Mouse (Mus musculus) hindbrain, embryonic 10.5 days (tissue): Measurements from ENCODE around the gene Prkca. TPM values are rescaled to one million over a fixed set of nuclear protein-coding genes. Genes with fewer than 3 reads are reported as not detected.

Experiments
- DNase-seq: peaks from one replicate; pipeline ENCODE4 v3.0.0-alpha.2; 2017; ENCODE audit warnings: low spot score
- H3K27ac ChIP-seq: fragments of 300-500 bp; sonication (generic); 2 replicates; pipeline ENCODE4 v1.5.1; 2016; ENCODE audit warnings: mild to moderate bottlenecking, moderate library complexity
- H3K27me3 ChIP-seq: fragments of 300-500 bp; sonication (generic); 2 replicates; pipeline ENCODE4 v1.6.1; 2016; ENCODE audit warnings: mild to moderate bottlenecking; ENCODE audit not compliant: poor library complexity, insufficient read depth, severe bottlenecking
- H3K36me3 ChIP-seq: fragments of 300-500 bp; sonication (generic); 2 replicates; pipeline ENCODE4 v1.6.1; 2016; ENCODE audit warnings: mild to moderate bottlenecking, moderate library complexity
- H3K4me1 ChIP-seq: fragments of 300-500 bp; sonication (generic); replicated peaks from 2 replicates; pipeline ENCODE4 v1.6.1; 2016; ENCODE audit warnings: mild to moderate bottlenecking
- H3K4me3 ChIP-seq: fragments of 300-500 bp; sonication (generic); 2 replicates; pipeline ENCODE4 v1.5.1; 2016; ENCODE audit warnings: mild to moderate bottlenecking, moderate library complexity
- H3K9me3 ChIP-seq: fragments of 300-500 bp; sonication (generic); 2 replicates; pipeline ENCODE4 v1.6.1; 2016; ENCODE audit warnings: mild to moderate bottlenecking, moderate library complexity
- WGBS: fragments of 180-500 bp; shearing (Covaris S2); methylation state at CpG from one replicate; pipeline ENCODE4 v1.1.7; 2016; 5-methylcytosine and 5-hydroxymethylcytosine counted together
- polyA plus RNA-seq: library from polyadenylated mRNA; unstranded; fragments of >200 nt; fragmentation: Nextera tagmentation; extraction: Ambion mirVana; gene quantifications from 2 replicates; pipeline ENCODE4 v1.2.1, GENCODE M21; 2016

The Prkca gene
- polyA plus RNA-seq, 1 experiment from 2014 or later = 3.4 TPM

DNA sequence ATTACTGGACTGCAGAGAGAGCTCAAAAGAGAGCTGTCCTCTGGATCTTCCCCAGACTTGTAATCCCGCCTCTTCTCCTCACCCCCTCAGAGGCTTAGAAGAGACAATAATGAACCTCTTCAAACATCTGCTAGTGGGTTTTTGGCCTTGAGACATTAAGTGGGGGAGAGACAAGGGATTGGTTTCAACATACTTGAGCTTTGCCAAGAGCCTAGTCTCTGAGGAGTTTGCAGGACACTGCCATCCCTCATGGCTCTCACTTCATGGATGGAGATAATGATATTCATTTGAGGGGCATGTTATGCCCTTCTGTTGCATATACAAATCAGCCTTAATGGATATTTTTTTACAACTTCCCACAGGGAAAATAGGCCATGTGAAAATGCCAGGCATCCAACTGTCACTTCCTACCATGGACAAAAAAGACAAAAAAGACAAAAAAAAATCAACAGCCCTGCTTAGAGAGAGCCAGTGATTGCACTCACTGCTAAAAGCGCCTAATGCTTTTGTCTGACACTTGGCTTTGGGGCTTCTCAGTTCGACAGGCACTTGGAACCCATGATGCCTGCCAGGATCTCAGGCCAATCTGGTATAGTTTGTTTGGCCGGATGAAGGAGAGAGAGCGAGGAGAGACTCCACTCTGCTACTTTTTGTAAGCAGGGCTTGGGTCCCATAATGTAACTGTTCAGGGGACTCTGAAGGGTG, 263.6 kb downstream of the Prkca start:
- no peaks in the 10 kb centered on the region for H3K36me3 ChIP-seq
- no peaks in the 10 kb centered on the region for H3K27me3 ChIP-seq
- DNase-seq = no peak
- no peaks in the 10 kb centered on the region for H3K9me3 ChIP-seq
- no peak overlapping the region for H3K27ac ChIP-seq
- 86% methylated on average over 5 of the region's 5 CpGs for WGBS
- H3K4me1 ChIP-seq = no peaks in the 10 kb centered on the region
- no peak overlapping the region for H3K4me3 ChIP-seq

DNA sequence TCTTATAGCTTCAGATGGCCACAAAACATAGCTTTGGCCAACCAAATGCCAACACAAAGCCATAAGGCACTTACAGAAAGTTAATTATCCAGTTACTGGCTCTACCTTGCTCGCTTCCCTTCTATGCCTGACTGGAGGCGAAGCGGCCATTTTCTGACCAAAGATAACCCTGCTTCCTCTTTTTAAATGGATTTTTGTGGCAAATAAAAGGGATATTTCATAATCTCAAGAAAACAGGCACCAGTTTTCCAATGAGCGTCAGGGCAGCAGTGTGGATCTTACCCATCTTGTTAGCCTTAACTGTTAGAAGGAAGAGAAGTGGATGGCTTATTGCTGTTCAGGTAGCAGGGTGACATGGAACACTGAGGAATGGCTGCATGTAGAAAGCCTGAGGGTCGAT, 264.3 kb downstream of the Prkca start:
- no peak overlapping the region for H3K4me3 ChIP-seq
- no peak for DNase-seq
- no peaks in the 10 kb centered on the region for H3K9me3 ChIP-seq
- 92% methylated on average over 5 of the region's 5 CpGs for WGBS
- no peaks in the 10 kb centered on the region for H3K4me1 ChIP-seq
- H3K27me3 ChIP-seq = no peaks in the 10 kb centered on the region
- no peaks in the 10 kb centered on the region for H3K36me3 ChIP-seq
- no peak overlapping the region for H3K27ac ChIP-seq

DNA sequence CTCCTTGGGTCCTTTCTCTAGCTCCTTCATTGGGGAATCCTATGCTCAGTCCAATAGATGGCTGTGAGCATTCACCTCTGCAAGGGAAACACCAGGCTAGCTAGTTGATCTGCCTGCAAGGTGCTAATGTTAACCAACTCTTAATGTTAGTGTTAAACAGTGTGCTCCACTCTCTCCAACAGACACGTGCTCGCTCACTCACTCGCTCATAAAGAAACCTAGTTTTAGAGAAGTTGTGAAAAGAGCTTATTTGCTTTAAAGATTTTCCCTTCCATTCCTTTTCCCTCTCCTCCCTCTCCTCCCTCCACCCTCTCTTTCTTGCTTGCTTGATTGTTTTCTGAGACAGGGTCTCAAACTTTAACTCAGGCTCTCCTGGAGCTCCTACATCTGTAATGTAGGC, 266.2 kb downstream of the Prkca start:
- WGBS = 92% methylated on average over 3 of the region's 3 CpGs

DNA sequence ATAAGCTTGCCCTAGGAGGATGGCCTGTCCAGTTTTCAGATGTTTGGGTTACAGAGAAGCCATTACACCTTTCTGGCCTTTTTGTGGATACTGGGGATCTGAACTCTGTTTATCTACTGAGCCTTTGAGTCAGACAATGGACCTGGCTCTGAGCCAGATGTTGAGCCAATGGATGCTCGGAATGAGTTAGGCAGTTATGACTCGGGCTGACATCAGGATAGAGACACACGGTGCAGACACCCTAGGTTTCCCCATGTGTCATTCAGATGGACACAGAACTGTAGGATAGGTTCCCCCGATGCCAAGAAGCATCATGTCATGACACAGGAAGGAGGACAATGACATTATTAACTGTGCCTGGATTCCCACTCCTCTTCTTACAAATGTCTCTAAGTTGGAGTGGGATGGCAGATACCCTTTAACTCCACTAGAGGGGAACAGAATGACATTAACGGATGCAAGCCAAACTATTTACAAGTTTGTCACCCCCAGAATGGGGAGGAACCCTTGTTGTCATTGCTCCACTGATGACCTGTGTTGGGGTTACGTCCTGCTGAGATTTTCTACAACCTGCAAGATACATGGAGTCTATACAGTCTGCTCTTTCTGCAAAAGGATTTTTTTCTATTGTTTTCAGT, 271.0 kb downstream of the Prkca start:
- 81% methylated on average over 6 of the region's 6 CpGs for WGBS
- Histone ChIP-seq H3K4me3 (no peak overlapping the region), H3K27me3 (no peaks in the 10 kb centered on the region), H3K9me3 (no peaks in the 10 kb centered on the region), H3K36me3 (no peaks in the 10 kb centered on the region), H3K4me1 (0 out of 2 replicates have a peak, but pooled peaks cover 5% of the 10 kb centered on the region), H3K27ac (no peak overlapping the region)
- DNase-seq = no peak

More for the DNA sequence above, 266.2 kb downstream of the Prkca start:
- H3K4me1 ChIP-seq = 0 out of 2 replicates have a peak, but pooled peaks cover 5% of the 10 kb centered on the region
- H3K36me3 ChIP-seq = no peaks in the 10 kb centered on the region
- no peaks in the 10 kb centered on the region for H3K9me3 ChIP-seq
- no peaks in the 10 kb centered on the region for H3K27me3 ChIP-seq
- no peak overlapping the region for H3K27ac ChIP-seq
- DNase-seq = no peak
- no peak overlapping the region for H3K4me3 ChIP-seq

DNA sequence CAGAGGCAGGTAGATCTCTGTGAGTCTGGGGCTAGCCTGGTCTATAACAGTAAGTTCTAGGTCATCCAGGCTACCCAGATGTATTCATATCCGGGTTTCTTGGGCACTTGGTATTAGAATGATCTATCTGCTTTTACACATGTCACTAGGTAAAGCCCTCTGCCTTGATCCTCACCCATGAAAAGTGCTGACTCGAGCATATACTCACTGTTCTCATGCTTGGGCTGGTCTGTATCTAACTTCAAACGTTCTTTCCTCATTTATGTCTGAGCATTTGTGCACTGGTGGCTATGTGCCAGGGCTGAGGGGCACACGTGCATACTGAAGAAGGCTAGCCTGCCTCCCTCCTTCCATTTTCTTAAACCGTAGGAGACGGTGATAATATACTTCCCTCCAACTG, 272.5 kb downstream of the Prkca start:
- no peaks in the 10 kb centered on the region for H3K9me3 ChIP-seq
- no peak overlapping the region for H3K4me3 ChIP-seq
- no peaks in the 10 kb centered on the region for H3K27me3 ChIP-seq
- 79% methylated on average over 6 of the region's 6 CpGs for WGBS
- H3K4me1 ChIP-seq = 0 out of 2 replicates have a peak, but pooled peaks cover 5% of the 10 kb centered on the region
- DNase-seq = no peak
- H3K27ac ChIP-seq = no peak overlapping the region
- H3K36me3 ChIP-seq = no peaks in the 10 kb centered on the region

DNA sequence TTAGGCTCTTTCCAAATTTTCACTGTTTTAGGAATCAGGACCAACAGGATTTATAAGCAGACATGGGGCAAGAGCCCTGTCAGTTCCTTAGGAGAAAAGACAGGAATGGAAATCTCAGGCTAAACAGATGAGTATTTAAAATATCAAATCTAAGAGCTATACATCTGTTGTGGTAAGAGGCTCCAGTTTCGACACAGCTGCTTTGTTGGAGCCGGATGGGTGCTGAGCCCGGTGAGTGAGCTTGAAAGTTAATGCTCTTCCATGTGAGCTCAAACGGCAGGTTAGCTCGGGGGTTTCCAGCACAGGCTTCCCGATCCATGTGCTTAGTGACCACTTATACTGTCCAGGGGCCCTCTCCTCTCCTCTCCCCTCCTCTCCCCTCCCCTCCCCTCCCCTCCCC, 273.7 kb downstream of the Prkca start:
- no peak overlapping the region for H3K4me3 ChIP-seq
- H3K27me3 ChIP-seq = no peaks in the 10 kb centered on the region
- WGBS = 71% methylated on average over 6 of the region's 6 CpGs
- no peaks in the 10 kb centered on the region for H3K9me3 ChIP-seq
- no peaks in the 10 kb centered on the region for H3K36me3 ChIP-seq
- H3K4me1 ChIP-seq = 0 out of 2 replicates have a peak, but pooled peaks cover 5% of the 10 kb centered on the region
- no peak for DNase-seq
- H3K27ac ChIP-seq = no peak overlapping the region

DNA sequence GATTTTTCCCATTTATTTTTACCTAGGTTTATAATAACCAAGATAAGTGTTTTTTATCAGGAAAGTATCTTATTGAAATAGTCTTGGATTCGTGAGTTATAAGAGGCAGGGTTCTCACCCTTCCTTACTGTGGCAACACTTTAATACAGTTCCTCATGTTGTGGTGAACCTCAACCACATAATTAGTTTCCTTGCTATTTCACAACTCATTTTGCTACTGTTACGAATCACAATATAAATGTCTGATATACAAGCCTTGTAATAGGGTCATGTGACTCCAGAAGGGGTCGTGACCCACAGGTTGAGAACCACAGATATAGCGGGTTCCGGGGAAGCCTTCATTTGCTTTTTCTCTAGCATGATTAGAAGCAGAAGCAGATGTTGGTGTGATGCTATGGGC, 275.3 kb downstream of the Prkca start:
- no peak overlapping the region for H3K4me3 ChIP-seq
- 92% methylated on average over 5 of the region's 5 CpGs for WGBS

DNA sequence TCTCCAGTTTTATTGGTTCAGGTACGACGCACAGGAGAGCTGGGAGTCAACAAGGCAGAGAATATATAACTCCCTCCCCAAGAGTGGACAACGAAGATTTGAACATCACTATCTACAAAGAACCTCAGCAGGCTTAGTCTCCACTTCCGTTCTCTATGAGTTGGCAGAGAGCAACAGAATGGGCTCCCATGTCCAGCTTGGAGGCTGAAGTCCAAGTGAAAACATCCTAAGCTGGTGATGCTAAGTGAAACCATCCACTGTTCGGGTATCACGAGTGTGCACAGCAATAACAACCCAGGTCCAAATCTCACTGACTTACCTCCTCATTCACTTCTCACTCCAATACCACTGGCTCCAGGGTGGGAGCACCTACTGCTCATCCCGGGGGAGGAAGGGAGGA, 276.6 kb downstream of the Prkca start:
- Histone ChIP-seq H3K9me3 (no peaks in the 10 kb centered on the region), H3K36me3 (no peaks in the 10 kb centered on the region), H3K27ac (no peak overlapping the region), H3K4me3 (no peak overlapping the region), H3K4me1 (peaks cover 7% of the 10 kb centered on the region; the same call in 1 of the 2 replicates), H3K27me3 (no peaks in the 10 kb centered on the region)
- DNase-seq = no peak
- 91% methylated on average over 7 of the region's 7 CpGs for WGBS

More for the DNA sequence above, 275.3 kb downstream of the Prkca start:
- no peaks in the 10 kb centered on the region for H3K9me3 ChIP-seq
- DNase-seq = no peak
- 0 out of 2 replicates have a peak, but pooled peaks cover under 1% of the 10 kb centered on the region for H3K4me1 ChIP-seq
- no peaks in the 10 kb centered on the region for H3K36me3 ChIP-seq
- no peak overlapping the region for H3K27ac ChIP-seq
- H3K27me3 ChIP-seq = no peaks in the 10 kb centered on the region

DNA sequence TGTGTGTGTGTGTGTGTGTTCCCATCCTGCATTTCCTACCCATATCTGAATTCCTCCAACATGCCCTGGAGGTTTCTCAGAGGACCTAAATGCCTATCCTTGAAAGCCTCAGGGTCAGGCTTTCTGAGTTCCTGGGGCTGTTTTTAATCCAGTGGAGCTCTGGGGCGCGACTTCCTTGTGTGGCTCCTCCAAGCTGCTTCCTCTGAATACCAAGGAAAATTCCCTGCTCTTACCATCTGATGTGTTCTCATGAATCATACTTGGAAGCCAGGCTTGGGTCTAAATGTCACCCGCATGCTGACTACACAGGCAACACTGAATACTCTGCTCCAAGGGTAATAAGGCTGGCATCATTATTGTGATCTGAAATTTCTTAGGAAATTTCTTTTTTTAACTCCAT, 279.3 kb downstream of the Prkca start:
- H3K9me3 ChIP-seq = no peaks in the 10 kb centered on the region
- H3K4me1 ChIP-seq = peaks cover 12% of the 10 kb centered on the region; the same call in 1 of the 2 replicates
- 79% methylated on average over 3 of the region's 3 CpGs for WGBS
- DNase-seq = no peak
- H3K27ac ChIP-seq = no peak overlapping the region
- no peaks in the 10 kb centered on the region for H3K27me3 ChIP-seq
- no peak overlapping the region for H3K4me3 ChIP-seq
- H3K36me3 ChIP-seq = no peaks in the 10 kb centered on the region

DNA sequence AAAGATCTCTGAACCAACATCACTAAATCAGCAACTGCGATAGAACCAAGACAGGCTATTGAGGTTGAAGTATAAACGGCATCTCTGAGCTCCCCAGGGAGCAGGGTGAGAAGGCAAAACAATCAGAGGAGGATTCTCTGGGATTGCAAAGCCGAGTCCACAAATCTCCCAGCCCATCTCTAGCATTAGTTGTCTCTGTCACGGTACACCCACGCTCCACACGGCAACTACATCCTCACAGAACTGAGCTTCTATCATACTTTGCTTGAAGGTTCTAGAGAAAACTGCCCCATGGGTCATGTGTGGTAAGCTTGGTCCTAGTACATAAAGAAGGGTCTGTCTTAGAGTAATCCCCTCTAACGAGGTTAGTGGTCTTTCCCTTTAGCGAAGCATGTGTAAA, 280.6 kb downstream of the Prkca start:
- Histone ChIP-seq H3K27me3 (no peaks in the 10 kb centered on the region), H3K36me3 (no peaks in the 10 kb centered on the region), H3K27ac (no peak overlapping the region), H3K4me1 (peaks cover 12% of the 10 kb centered on the region; the same call in 1 of the 2 replicates), H3K9me3 (no peaks in the 10 kb centered on the region), H3K4me3 (no peak overlapping the region)
- WGBS = 74% methylated on average over 8 of the region's 8 CpGs
- no peak for DNase-seq

DNA sequence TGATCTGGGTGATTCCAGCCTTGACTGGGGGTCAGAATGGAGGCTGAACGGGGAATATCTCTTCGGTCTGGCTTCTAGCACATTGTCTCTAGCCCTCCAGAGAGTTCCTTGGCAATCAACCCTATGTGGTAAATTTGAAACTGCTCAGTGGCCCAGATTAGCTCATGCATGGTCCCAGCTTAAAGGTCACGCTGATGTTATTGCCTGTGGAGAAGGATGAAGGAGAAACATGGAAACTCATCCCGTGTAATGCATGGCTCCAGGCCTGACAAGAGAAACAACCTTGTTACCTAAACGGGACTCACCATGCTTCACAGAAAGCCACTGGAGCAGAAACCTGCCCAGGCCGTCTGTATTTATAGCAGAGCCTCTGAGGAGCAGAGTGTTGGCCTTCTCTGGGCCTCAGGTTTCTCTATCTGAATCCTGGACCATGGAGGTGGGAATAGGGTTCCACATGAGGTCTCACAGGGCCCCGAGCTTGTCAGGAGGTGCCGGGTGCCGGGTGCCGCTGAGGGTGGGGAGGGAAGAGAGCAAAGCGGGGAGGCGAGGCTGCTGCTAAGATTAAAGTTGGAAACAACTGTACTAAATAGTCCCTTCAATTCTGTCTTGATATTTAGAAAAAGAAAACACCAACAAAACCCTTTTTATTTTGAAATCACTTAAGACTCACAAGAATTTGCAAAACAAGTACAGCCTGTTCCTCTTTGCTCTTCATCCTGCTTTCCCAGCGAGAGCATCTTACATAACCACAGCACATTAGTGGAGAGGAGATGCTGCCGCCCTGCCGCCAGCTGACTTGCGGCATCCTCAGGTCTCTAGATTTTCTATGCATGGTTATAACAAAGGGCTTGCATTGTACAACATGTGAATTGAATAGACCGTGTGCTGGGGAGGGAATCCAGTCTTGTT, 281.9 kb downstream of the Prkca start:
- DNase-seq = no peak
- no peaks in the 10 kb centered on the region for H3K27me3 ChIP-seq
- H3K27ac ChIP-seq = no peak overlapping the region
- WGBS = 82% methylated on average over 17 of the region's 17 CpGs
- no peaks in the 10 kb centered on the region for H3K9me3 ChIP-seq
- H3K36me3 ChIP-seq = no peaks in the 10 kb centered on the region
- H3K4me3 ChIP-seq = no peak overlapping the region
- peaks cover 12% of the 10 kb centered on the region; the same call in 1 of the 2 replicates for H3K4me1 ChIP-seq

DNA sequence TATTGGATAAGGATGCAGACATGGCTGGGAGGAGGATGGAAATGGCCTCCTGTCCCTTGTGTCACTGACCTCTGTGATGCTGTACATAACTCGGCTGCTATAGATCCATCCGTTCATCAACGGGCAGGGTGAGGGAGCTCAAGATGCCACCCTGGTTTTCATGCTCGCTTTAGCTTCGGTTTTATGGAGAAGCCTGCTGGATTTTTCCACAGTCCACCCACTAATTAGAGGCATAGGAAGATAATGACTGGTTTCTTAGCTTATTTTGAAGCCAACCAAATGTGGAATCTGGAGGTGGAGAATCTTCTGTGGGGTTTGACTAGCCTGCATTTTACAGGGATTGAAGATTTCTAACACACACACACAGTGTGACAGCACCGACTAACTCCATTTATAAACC, 286.6 kb downstream of the Prkca start:
- Histone ChIP-seq H3K27ac (no peak overlapping the region), H3K9me3 (no peaks in the 10 kb centered on the region), H3K27me3 (no peaks in the 10 kb centered on the region), H3K36me3 (no peaks in the 10 kb centered on the region), H3K4me1 (peaks cover 5% of the 10 kb centered on the region; the same call in 1 of the 2 replicates), H3K4me3 (no peak overlapping the region)
- 87% methylated on average over 6 of the region's 6 CpGs for WGBS
- no peak for DNase-seq
